17 mouse cellular contexts compared by ENCODE assay signal in the genomic region with DNA sequence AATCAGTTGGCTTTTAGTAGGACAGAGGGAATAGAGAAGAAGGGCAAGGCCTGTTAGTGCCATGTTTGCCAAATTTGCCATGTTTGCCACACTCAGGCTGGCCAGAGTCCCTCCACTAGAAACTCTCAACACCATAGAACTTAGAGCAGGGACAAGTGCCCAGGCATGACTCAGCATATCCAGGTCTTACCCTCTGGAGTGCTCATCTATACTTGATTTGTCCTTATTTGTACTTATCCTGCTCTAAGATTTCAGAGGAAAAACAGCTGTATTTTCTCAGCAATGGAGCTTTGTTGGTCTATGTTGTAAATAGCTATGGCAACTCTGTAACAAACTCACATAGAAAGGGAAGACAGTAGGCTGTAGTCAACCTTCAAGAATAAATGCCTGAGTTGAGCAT.
DNase-seq lines count a peak whose midpoint lies in the region; ATAC-seq and TF ChIP-seq lines count a peak whose summit lies in the region.
"Had no signal": no experiment of that assay in that cellular context is flagged by ENCODE, and none has a peak within 500 bp of the region (broad histone marks: within the 10 kb centered on the region; RNA-seq: fewer than 3 reads in every experiment).

No protein-coding gene starts in this region.

- no peak overlapping the region for H3K4me2 ChIP-seq in liver, postnatal 0 days (ENCODE audit: low read depth, low read length)
- no peak overlapping the region for H3K4me2 ChIP-seq in forebrain, embryonic 16.5 days (ENCODE audit: low read length)
- H3K4me2 ChIP-seq: embryonic facial prominence, embryonic 13.5 days; hindbrain, embryonic 15.5 days; limb, embryonic 12.5 days; liver, embryonic 15.5 days; neural tube, embryonic 13.5 days had no signal

- H3K27ac ChIP-seq in liver, adult 2 months (replicated peaks; ENCODE audit: insufficient read depth, low read depth, low read length) = no peak overlapping the region
- no peak overlapping the region for H3K27ac ChIP-seq in liver, postnatal 0 days (ENCODE audit: low read depth)
- no peak overlapping the region for H3K27ac ChIP-seq in forebrain, embryonic 16.5 days (ENCODE audit: low read length)
- H3K27ac ChIP-seq: embryonic facial prominence, embryonic 13.5 days; hindbrain, embryonic 15.5 days; left cerebral cortex, adult 2 months; limb, embryonic 12.5 days; liver, embryonic 15.5 days; neural tube, embryonic 13.5 days had no signal

- H3K9me3 ChIP-seq in liver, postnatal 0 days (ENCODE audit: low read length) = no peaks in the 10 kb centered on the region
- H3K9me3 ChIP-seq in forebrain, embryonic 16.5 days (ENCODE audit: control insufficient read depth, low read length) = no peaks in the 10 kb centered on the region
- H3K9me3 ChIP-seq: embryonic facial prominence, embryonic 13.5 days; hindbrain, embryonic 15.5 days; limb, embryonic 12.5 days; liver, embryonic 15.5 days; neural tube, embryonic 13.5 days had no signal

- H3K4me3 ChIP-seq in liver, adult 2 months (ENCODE audit: insufficient read depth, low read depth, low read length) = no peak overlapping the region
- no peak overlapping the region for H3K4me3 ChIP-seq in liver, postnatal 0 days (ENCODE audit: low read depth, low read length)
- H3K4me3 ChIP-seq in forebrain, embryonic 16.5 days (replicated peaks; ENCODE audit: low read length) = no peak overlapping the region
- H3K4me3 ChIP-seq: embryonic facial prominence, embryonic 13.5 days; hindbrain, embryonic 15.5 days; left cerebral cortex, adult 2 months; limb, embryonic 12.5 days; liver, embryonic 15.5 days; neural tube, embryonic 13.5 days had no signal

- no peak for ATAC-seq in liver, postnatal 0 days
- no peak for ATAC-seq in forebrain, embryonic 16.5 days

- TF ChIP-seq CTCF in liver, adult 2 months (IDR thresholded peaks at IDR 0.05; ENCODE audit: low read depth, low read length) = no peak
- TF ChIP-seq CTCF in liver, postnatal 0 days (IDR thresholded peaks at IDR 0.05; ENCODE audit: low read depth) = no peak

- H3K36me3 ChIP-seq in liver, adult 2 months (ENCODE audit: control insufficient read depth, insufficient read depth, low read length) = no peaks in the 10 kb centered on the region
- H3K36me3 ChIP-seq in liver, postnatal 0 days (replicated peaks; ENCODE audit: insufficient read depth, low read length) = no peaks in the 10 kb centered on the region
- H3K36me3 ChIP-seq in forebrain, embryonic 16.5 days (ENCODE audit: control insufficient read depth, insufficient read depth) = no peaks in the 10 kb centered on the region
- H3K36me3 ChIP-seq: embryonic facial prominence, embryonic 13.5 days; hindbrain, embryonic 15.5 days; limb, embryonic 12.5 days; liver, embryonic 15.5 days; neural tube, embryonic 13.5 days had no signal

- peaks cover 11% of the 10 kb centered on the region for H3K4me1 ChIP-seq in liver, adult 2 months (ENCODE audit: control insufficient read depth, insufficient read depth, low read length)
- H3K4me1 ChIP-seq in liver, postnatal 0 days (ENCODE audit: insufficient read depth) = no peaks in the 10 kb centered on the region
- H3K4me1 ChIP-seq in forebrain, embryonic 16.5 days (replicated peaks; ENCODE audit: control insufficient read depth, insufficient read depth, low read length) = no peaks in the 10 kb centered on the region
- H3K4me1 ChIP-seq: embryonic facial prominence, embryonic 13.5 days; hindbrain, embryonic 15.5 days; limb, embryonic 12.5 days; liver, embryonic 15.5 days; neural tube, embryonic 13.5 days had no signal

- H3K27me3 ChIP-seq in liver, adult 2 months (ENCODE audit: control insufficient read depth, insufficient read depth, low read length) = no peaks in the 10 kb centered on the region
- no peaks in the 10 kb centered on the region for H3K27me3 ChIP-seq in liver, postnatal 0 days (ENCODE audit: insufficient read depth, low read length)
- no peaks in the 10 kb centered on the region for H3K27me3 ChIP-seq in forebrain, embryonic 16.5 days (replicated peaks; ENCODE audit: control insufficient read depth, insufficient read depth, low read length)
- H3K27me3 ChIP-seq: embryonic facial prominence, embryonic 13.5 days; hindbrain, embryonic 15.5 days; limb, embryonic 12.5 days; liver, embryonic 15.5 days; neural tube, embryonic 13.5 days had no signal

- TF ChIP-seq POLR2A in liver, adult 2 months (IDR thresholded peaks at IDR 0.05; ENCODE audit: extremely low read depth, insufficient read depth, low read length) = no peak

- no peaks in the 10 kb centered on the region for H3K79me2 ChIP-seq in liver, adult 2 months (ENCODE audit: control insufficient read depth, insufficient read depth, low read length)

- peak; percentile 12 to 25 for DNase-seq in heart, adult 18-20 months
- DNase-seq in heart, postnatal 36 days = no peak
- DNase-seq in liver, adult 2 months (ENCODE audit: extremely low read depth, low read depth, low spot score) = peak; percentile 84
- DNase-seq in liver, postnatal 0 days = no peak
- peak; percentile 15 for DNase-seq in adrenal gland, postnatal 25 days
- DNase-seq in lung, postnatal 36 days = peak; percentile 38
- no peak for DNase-seq in frontal cortex, postnatal 25 days (ENCODE audit: low spot score in 2 of 2)
- DNase-seq: cerebellum, adult 18-20 months; heart, adult 11 months; thymus, postnatal 36 days had no signal

- no peak for TF ChIP-seq EP300 in liver, postnatal 0 days (IDR thresholded peaks at IDR 0.05; ENCODE audit: low read depth)

- no peak overlapping the region for H3K9ac ChIP-seq in liver, adult 2 months (ENCODE audit: low read depth, low read length)
- H3K9ac ChIP-seq in liver, postnatal 0 days (replicated peaks) = no peak overlapping the region
- H3K9ac ChIP-seq in forebrain, embryonic 16.5 days (replicated peaks; ENCODE audit: low read depth, low read length) = no peak overlapping the region
- H3K9ac ChIP-seq: embryonic facial prominence, embryonic 13.5 days; hindbrain, embryonic 15.5 days; limb, embryonic 12.5 days; liver, embryonic 15.5 days; neural tube, embryonic 13.5 days had no signal

- intact Hi-C loops in heart, postnatal 36 days (cut with DNase I) = no loop called here

Comparison
In these comparisons a context has a peak if more than half of its experiments do, and no peak if none do; other contexts are left out.
1. DNase-seq: peak in heart, adult 18-20 months (2 of 2), liver, adult 2 months (single experiment), adrenal gland, postnatal 25 days (single experiment) and lung, postnatal 36 days (single experiment); none in heart, postnatal 36 days (0 of 2), liver, postnatal 0 days (single experiment) and frontal cortex, postnatal 25 days (0 of 2).